Mouse (Mus musculus): ENCODE measurements around the gene Camk1g. TPM values are rescaled to one million over a fixed set of nuclear protein-coding genes. Genes with fewer than 3 reads are reported as not detected.

Camk1g gene
- polyA plus RNA-seq, 1 experiment, result 34.4 TPM

- Histone ChIP-seq H3K4me1 (ENCODE audit: control insufficient read depth, insufficient read depth, low read length) (peaks cover 9% of the 10 kb centered on the region), H3K27ac (ENCODE audit: insufficient read depth, low read length) (no peak overlapping the region), H3K4me3 (ENCODE audit: insufficient read depth, low read length) (no peak overlapping the region)
- TF ChIP-seq CTCF (IDR thresholded peaks at IDR 0.05; ENCODE audit: extremely low read depth, insufficient read depth, low read length), result no peak
- no peak for TF ChIP-seq POLR2A (IDR thresholded peaks at IDR 0.05; ENCODE audit: extremely low read depth, insufficient read depth, low read length)
These were observed 50.4 kb downstream of the Camk1g start for GRCm38 (mm10) chr1:193319721-193320120.

DNA sequence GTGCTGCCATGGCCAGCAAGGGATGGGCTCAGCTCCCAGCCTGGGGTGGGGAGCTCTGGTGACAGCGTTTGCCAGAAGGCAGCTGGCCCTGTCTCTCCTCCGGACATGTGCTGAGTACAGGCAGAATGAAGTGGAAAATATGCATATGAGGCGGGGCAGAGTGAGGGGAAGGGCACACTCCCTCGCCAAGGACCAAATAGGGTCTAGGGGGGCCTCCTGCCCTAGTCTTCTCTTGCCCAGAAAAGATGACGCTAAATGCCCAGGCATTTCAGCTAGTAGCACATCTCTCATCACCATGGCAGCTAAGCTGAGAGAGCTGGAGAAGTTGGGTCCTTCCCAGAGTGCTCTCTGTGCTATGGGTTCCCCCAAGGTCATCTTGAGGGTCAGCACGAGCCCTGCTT is 52.9 kb downstream of the Camk1g start:
- TF ChIP-seq POLR2A (IDR thresholded peaks at IDR 0.05; ENCODE audit: extremely low read depth, insufficient read depth, low read length) (no peak), CTCF (IDR thresholded peaks at IDR 0.05; ENCODE audit: extremely low read depth, insufficient read depth, low read length) (no peak)
- H3K27ac ChIP-seq (ENCODE audit: insufficient read depth, low read length), result 0 out of 2 replicates have a peak overlapping the region, but pooled peaks have one; percentile 1
- no peak overlapping the region for H3K4me3 ChIP-seq (ENCODE audit: insufficient read depth, low read length)
- H3K4me1 ChIP-seq (ENCODE audit: control insufficient read depth, insufficient read depth, low read length), result peaks cover 9% of the 10 kb centered on the region

GRCm38 (mm10) chr1:193316358-193316750 is 53.7 kb downstream of the Camk1g start:
- H3K4me1 ChIP-seq (ENCODE audit: control insufficient read depth, insufficient read depth, low read length), result peaks cover 9% of the 10 kb centered on the region
- peak overlapping the region; percentile 20; the same call in 1 of the 2 replicates for H3K27ac ChIP-seq (ENCODE audit: insufficient read depth, low read length)
- no peak overlapping the region for H3K4me3 ChIP-seq (ENCODE audit: insufficient read depth, low read length)
- TF ChIP-seq CTCF (IDR thresholded peaks at IDR 0.05; ENCODE audit: extremely low read depth, insufficient read depth, low read length) (no peak), POLR2A (IDR thresholded peaks at IDR 0.05; ENCODE audit: extremely low read depth, insufficient read depth, low read length) (no peak)

DNA sequence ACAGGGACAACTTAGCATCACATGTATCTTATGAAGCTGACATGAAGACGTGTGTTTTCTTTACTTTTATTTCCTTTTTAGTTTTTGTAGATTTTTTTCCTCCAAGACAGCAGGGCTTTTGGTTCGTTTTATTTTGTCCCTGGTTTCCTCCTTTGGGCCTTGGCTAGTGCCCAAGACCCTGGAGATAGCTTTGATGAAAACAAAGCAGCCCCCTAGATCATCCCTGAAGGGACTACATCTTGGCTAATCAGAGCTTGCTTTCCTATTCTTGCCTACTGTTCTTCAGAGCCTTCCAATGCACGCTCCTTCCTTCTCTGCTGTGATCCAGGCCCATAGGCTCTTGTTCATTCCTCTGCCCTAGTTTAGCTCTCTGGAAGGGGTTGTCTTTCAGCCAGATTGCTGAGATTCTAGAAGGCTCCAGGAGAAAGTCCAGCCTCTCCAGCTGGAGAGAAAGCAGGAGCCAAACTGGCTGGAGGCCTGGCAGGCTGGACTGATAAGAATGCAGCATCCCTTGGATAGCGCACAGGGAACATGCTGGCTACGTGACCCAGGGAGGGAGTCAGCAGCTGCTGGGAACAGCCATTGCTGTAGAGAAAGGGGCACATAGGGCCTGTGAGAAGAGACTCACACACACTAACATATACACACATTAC is 54.3 kb downstream of the Camk1g start:
- TF ChIP-seq POLR2A (IDR thresholded peaks at IDR 0.05; ENCODE audit: extremely low read depth, insufficient read depth, low read length) (no peak), CTCF (IDR thresholded peaks at IDR 0.05; ENCODE audit: extremely low read depth, insufficient read depth, low read length) (no peak)
- H3K27ac ChIP-seq (ENCODE audit: insufficient read depth, low read length), result peak overlapping the region; percentile 20; the same call in 1 of the 2 replicates
- peaks cover 9% of the 10 kb centered on the region for H3K4me1 ChIP-seq (ENCODE audit: control insufficient read depth, insufficient read depth, low read length)
- no peak overlapping the region for H3K4me3 ChIP-seq (ENCODE audit: insufficient read depth, low read length)

DNA sequence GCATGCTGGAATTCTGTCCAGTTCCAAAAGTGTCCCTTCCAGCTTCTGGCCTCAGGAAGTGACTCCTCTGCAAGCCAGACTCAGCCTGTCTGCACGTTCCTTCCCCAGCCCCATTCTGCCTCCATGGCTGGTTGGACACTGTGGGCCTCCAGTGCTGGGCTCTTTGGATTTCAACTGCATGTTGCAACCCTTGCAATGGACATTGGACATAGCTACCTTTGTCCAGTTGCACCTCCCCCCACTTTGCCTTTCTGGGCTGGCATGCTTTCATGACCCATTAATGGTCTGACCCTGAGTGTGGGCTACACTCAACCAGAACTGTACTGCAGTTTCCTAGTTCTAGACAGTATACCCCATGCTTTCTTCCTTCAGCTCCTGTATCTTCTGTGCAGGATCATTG is 58.5 kb downstream of the Camk1g start:
- Histone ChIP-seq H3K4me1 (ENCODE audit: control insufficient read depth, insufficient read depth, low read length) (peaks cover 4% of the 10 kb centered on the region), H3K4me3 (ENCODE audit: insufficient read depth, low read length) (no peak overlapping the region), H3K27ac (ENCODE audit: insufficient read depth, low read length) (no peak overlapping the region)
- no peak for TF ChIP-seq CTCF (IDR thresholded peaks at IDR 0.05; ENCODE audit: extremely low read depth, insufficient read depth, low read length)
- TF ChIP-seq POLR2A (IDR thresholded peaks at IDR 0.05; ENCODE audit: extremely low read depth, insufficient read depth, low read length), result no peak

DNA sequence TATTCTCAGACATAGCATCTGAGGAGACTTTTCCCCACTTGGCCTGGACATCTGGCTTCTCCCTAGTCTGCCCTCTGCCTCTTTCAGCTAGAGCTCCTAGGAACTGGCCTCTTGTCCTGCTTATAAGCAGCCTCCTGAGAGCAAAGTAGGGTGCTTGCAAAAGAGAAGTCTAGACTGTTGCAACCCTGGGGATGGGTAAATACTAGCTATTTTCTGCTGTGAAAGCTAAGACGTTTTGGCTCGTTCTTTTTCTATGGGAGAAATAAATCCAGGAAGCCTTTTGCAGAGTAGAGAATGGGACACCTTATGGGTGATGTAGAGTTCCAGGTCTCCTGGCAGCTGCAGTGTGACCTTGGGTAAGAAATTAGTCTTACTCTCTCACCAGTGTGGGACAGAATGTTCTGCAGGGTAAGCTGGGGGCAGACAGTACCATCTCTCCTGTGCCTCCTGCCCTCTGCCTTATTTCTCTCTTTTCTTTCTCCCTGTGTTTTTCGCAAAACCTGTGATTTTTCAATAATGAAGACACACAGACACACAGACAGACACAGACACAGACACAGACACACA is 59.5 kb downstream of the Camk1g start:
- TF ChIP-seq POLR2A (IDR thresholded peaks at IDR 0.05; ENCODE audit: extremely low read depth, insufficient read depth, low read length), result no peak
- no peak for TF ChIP-seq CTCF (IDR thresholded peaks at IDR 0.05; ENCODE audit: extremely low read depth, insufficient read depth, low read length)
- H3K27ac ChIP-seq (ENCODE audit: insufficient read depth, low read length), result no peak overlapping the region
- H3K4me1 ChIP-seq (ENCODE audit: control insufficient read depth, insufficient read depth, low read length), result no peaks in the 10 kb centered on the region; the same call in 1 of the 2 replicates
- no peak overlapping the region for H3K4me3 ChIP-seq (ENCODE audit: insufficient read depth, low read length)

DNA sequence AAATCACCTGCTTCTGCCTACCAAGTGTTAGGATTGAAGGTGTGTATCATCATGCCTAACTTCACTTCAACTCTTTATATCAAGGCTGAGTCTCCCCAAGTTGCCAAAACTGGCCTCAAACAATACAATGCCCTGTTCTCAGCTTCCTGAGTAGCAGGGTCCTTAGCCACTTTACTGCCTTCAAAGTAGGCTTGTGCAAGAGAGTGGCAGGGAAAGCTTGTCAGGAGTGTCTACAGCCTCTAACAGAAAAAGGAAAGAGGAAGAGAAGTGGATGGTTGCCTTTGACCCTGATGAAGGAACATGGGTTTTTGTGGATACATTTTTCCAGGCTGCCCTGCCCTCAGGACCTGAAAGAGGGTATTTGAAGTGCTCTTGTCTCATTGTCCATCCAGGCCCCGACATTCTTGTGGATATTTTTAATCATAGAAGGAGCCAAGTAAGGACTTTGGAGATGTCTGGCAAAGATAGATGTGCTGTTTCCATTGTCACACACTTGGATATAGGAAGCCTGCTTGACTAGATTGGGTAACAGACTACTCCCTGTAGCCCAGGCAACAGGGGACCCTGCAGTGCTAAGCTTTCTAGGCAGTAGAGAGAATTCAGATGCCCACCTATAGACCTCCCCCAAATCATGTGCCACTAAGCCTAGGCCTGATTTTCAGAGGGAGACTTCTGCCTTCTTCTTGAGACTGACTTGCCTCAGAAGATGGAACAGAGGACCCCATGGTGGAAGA is 60.1 kb downstream of the Camk1g start:
- no peak overlapping the region for H3K4me3 ChIP-seq (ENCODE audit: insufficient read depth, low read length)
- no peak for TF ChIP-seq POLR2A (IDR thresholded peaks at IDR 0.05; ENCODE audit: extremely low read depth, insufficient read depth, low read length)
- H3K27ac ChIP-seq (ENCODE audit: insufficient read depth, low read length), result no peak overlapping the region
- no peaks in the 10 kb centered on the region; the same call in none of the 2 replicates for H3K4me1 ChIP-seq (ENCODE audit: control insufficient read depth, insufficient read depth, low read length)

GRCm38 (mm10) chr1:193306832-193307231 is 63.3 kb downstream of the Camk1g start:
- Histone ChIP-seq H3K4me3 (ENCODE audit: insufficient read depth, low read length) (no peak overlapping the region), H3K27ac (ENCODE audit: insufficient read depth, low read length) (no peak overlapping the region), H3K4me1 (ENCODE audit: control insufficient read depth, insufficient read depth, low read length) (no peaks in the 10 kb centered on the region; the same call in none of the 2 replicates)
- TF ChIP-seq CTCF (IDR thresholded peaks at IDR 0.05; ENCODE audit: extremely low read depth, insufficient read depth, low read length) (no peak), POLR2A (IDR thresholded peaks at IDR 0.05; ENCODE audit: extremely low read depth, insufficient read depth, low read length) (no peak)

DNA sequence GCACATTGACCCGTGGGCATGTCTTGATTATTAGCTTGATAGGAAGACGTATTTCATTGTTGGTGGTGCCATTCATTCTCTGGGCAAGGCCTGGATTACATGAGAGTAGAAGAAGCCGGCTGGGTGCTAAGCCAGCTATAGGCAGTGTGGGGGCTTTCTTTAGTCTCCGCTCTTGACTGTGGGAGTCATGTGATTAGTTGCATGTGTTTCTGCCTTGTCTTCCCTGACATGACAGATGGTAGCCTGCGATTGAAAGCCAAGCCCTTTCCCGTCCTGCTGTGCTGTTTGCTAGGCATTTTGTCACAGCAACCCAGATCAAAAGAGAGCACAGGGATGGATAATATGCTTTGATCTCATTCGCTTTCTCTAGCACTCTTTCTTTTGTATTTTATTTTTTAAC is 64.7 kb downstream of the Camk1g start:
- TF ChIP-seq POLR2A (IDR thresholded peaks at IDR 0.05; ENCODE audit: extremely low read depth, insufficient read depth, low read length) (no peak), CTCF (IDR thresholded peaks at IDR 0.05; ENCODE audit: extremely low read depth, insufficient read depth, low read length) (no peak)
- Histone ChIP-seq H3K27ac (ENCODE audit: insufficient read depth, low read length) (no peak overlapping the region), H3K4me1 (ENCODE audit: control insufficient read depth, insufficient read depth, low read length) (no peaks in the 10 kb centered on the region; the same call in 1 of the 2 replicates), H3K4me3 (ENCODE audit: insufficient read depth, low read length) (no peak overlapping the region)

Measured in cortical plate, adult 2 months (tissue).